Mouse (Mus musculus) naive thymus-derived CD4-positive, alpha-beta T cell, adult 2 months (primary cell): ENCODE results near the gene Sufu.
A peak's percentile ranks its signal among the peaks of the same experiment; 100 is the strongest.

Experiments used
- DNase-seq: peaks from one replicate; pipeline ENCODE4 v3.0.0-alpha.2; 2011; ENCODE audit warnings: low read depth

Sufu gene

GRCm38 (mm10) chr19:46499836-46500580 is 103.3 kb downstream of the Sufu start:
- DNase-seq = peak; percentile 100

- DNase-seq = no peak
Observed at GRCm38 (mm10) chr19:46500581-46501341, 104.1 kb downstream of the Sufu start.

DNA sequence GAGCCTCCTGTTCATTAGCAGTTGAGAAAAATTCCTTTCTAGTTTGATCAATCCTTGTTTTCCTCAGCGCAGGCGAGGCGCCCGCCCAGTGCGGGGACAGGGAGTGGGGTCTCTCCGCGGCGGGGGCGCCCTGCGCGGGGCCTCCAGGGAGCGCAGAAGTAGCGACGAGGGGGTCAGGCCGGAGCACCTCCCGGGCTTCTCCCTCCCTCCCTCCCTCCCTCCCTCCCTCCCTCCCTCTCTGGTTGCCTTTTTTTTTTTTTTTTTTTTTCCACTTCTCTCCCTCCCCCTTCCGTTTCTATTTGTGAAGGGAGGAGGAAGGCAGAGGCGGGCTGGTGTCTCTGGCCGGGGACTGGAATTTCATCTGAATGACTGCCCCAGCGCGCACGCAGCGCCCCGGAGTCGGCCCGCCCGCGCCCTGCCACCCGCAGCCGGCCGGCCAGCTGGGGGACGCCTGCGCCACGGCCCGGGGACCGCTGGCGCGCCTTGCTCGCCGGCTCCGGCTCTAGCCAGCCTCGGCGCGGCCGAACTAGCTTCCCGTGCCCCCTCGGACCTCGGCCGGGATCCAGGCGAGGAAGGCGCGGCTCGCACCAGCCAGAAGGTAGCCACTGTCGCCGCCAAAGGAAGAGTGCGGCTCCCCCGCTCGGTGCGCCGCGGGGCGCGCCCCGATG is 104.8 kb downstream of the Sufu start, which contains the start of gene Trim8:
Trim8 (plus strand) TSS at position 302 of the 668 bp plus-strand sequence.
- DNase-seq = peak; percentile 74

GRCm38 (mm10) chr19:46502069-46502455 is 105.4 kb downstream of the Sufu start:
- DNase-seq = peak; percentile 77

- peak; percentile 89 for DNase-seq
Observed at GRCm38 (mm10) chr19:46502471-46503166, 105.9 kb downstream of the Sufu start.

GRCm38 (mm10) chr19:46503351-46504084 is 106.8 kb downstream of the Sufu start:
- DNase-seq = peak; percentile 89

- DNase-seq = no peak
Observed at GRCm38 (mm10) chr19:46504085-46504552, 107.4 kb downstream of the Sufu start.

DNA sequence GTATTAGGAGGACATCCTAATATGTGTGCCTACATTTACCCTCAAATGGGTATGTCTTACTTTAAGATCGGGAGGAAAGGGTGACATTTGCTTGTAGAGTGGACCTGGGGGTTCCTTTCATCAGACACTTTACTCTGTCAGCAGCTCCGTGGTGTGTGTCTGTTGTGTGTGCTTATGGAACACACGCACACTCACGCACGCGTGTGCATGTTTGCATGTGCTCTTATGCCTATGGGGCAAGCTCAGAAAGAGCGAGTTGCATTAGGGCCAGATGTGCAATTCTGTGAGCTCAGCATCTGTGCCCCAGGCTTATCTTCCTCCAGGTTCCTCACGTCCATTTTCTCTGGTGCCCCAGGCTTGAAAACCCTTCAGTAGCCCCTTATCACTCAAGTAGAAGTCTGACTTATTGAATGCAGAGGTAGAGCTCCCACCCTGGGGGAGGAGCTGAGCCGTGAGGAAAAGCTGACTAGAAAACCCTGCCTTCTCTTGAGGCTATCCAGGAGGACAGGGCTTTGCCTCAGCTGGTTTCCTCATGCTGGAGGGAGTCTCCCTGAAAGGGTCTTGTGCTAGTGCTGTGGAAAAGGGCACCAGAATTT is 108.2 kb downstream of the Sufu start:
- no peak for DNase-seq

GRCm38 (mm10) chr19:46505646-46506371 is 109.1 kb downstream of the Sufu start:
- no peak for DNase-seq

DNA sequence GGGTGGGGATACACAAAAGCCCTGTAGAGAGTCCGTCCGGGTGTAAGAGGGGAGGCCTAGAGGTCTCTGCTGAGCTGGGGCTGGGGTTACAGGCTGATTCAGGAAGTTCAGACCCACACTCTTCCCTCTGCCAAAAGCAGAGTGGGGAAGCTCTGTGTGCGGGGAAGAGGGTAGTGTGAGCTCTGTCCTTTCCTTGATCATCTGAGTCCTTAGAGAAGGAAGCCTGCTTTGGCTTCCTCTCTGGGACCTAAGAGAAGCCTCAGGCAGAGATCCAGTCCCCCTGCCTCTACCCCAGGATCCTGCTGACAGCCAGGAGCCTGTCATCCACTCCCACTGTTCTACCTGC is 109.6 kb downstream of the Sufu start:
- DNase-seq = no peak

- DNase-seq = no peak
Observed at GRCm38 (mm10) chr19:46507181-46507581, 110.5 kb downstream of the Sufu start.

- no peak for DNase-seq
Observed at GRCm38 (mm10) chr19:46507806-46508205, 111.1 kb downstream of the Sufu start.

- no peak for DNase-seq
Observed at GRCm38 (mm10) chr19:46508738-46509137, 112.0 kb downstream of the Sufu start.

DNA sequence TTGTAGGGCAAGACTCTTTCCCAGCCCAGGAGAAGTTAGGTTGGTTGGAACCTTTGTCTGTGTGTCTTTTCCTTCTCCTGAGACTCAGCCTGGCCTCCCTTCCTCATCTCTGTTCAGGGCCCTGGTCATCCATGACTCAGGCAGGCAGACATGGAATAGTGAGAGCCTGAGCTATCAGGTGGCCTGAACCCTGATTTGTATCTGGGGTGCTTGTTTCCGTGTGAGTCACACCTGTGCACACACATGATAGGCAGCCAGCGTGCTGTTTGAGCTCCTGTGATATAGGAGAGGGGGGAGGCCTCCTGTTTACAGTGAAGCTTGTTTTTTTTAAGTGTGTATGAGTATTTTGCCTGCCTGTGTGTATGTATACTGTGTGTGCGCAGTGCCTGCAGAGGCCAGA is 112.5 kb downstream of the Sufu start:
- DNase-seq = no peak

DNA sequence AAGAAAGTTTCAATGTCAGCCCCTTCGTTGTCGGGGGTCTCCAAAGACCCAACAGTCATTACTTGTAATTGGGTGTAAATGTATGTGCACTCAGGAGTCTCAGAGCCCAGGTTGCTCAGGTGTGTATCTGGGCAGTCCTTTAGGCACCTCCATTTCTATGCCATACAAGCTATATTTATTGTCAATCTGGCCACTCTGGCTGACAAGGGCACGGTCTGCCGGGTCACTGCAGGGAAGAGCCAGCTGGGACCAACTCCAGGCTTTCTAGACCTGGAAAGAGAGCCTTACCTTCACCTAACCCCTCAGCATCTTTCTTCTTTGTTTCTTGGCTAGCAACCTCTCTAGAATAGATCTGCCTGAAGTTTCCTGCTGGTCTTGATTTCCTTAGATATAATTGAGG is 113.0 kb downstream of the Sufu start:
- no peak for DNase-seq

DNA sequence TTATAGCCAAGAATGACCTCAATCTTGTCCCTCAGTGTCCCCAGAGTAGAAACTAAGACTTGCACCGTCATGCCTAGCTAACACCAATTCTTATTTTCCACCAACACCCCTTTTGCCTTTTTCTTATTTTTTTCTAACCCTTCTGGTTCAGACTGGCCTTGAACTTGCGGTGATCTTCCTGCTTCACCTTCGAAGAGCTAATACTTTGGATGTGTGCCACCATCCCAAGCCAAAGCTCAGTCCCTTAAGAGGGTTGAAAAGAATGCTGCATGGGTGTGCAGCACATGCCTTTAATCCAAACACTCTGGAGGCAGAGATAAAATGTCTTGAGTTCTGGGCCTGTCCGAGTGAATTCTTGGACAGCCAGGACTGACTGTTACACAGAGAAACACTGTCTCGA is 113.7 kb downstream of the Sufu start:
- DNase-seq = no peak

DNA sequence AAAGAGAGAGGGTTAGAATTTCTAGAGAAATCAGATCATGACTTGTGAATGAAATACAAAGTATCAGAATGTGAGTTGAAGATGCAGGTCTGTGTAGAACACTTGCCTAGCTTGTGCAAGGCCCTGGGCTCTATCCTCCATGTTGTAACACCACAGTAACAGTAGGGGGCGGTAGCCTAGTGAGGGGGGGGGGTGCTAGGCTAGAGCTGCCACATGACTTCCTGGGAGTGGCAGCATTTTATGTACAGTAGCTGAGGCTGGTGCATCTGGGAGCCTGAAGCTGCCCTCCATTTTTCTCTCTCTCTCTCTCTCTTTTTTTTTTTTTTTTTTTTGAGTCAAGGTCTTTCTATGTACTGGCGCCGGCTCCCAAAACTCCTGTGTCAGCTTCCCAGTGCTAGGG is 114.1 kb downstream of the Sufu start:
- DNase-seq = peak; percentile 84

DNA sequence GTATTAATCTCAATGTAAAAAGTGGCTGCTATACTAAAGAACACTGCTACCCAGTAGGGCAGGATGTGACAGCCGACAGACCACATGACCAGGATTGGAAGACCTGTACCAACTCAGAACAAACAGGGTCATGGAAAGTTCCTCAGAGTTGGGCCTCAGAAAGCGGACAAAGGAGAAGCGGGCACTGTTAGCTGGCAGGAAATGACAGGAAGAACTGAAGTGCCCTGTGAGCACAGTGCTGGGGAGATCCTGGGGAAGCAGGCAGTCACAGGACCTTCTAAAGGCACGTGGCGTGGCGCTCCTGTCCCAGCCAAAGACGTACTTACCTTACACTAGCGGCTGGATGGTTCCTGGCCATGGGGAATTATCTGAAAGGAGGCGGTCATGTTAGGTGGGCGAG is 114.6 kb downstream of the Sufu start:
- peak; percentile 84 for DNase-seq

DNA sequence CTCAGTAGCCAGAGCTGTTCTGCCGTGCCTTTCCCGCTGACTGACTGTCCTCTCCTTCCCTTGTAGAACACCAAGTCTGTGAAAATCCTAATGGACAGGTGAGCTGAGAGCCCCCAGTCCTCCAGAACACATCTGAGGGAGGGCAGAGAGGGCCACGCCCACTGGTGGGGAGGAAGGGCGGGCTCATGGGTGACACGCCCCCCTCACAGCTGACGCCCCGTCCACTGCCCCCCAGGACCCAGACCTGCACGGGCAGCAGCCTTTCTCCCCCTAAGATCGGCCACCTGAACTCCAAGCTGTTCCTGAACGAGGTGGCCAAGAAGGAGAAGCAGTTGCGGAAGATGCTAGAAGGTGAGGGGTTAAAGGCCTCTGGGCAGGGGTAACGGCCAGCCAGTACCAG is 117.7 kb downstream of the Sufu start:
- no peak for DNase-seq

DNA sequence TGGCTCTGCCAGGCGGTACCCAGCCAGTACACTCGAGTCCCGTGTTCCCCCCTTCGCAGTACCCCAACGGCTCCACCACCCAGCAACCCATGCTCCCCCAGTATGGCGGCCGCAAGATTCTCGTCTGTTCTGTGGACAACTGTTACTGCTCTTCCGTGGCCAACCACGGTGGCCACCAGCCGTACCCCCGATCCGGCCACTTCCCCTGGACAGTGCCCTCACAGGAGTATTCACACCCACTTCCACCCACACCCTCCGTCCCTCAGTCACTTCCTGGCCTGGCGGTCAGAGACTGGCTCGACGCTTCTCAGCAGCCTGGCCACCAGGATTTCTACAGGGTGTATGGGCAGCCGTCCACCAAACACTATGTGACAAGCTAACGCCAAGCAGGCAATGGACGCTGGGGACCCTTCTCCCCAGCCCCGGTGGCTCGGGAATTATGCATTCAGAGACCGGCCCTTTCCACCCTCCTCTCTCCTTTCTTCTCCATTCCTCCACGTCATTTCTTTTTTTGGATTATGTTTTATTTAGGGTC is 118.7 kb downstream of the Sufu start:
- no peak for DNase-seq
